Mouse (Mus musculus) liver, embryonic 14.5 days (tissue): ENCODE measurements around the gene Ager.

Experiments
- CTCF ChIP-seq: IDR thresholded peaks from 2 replicates; pipeline ENCODE4 v1.5.1; 2016; ENCODE audit warnings: antibody characterized with exemption, low read depth, control low read depth
- EP300 ChIP-seq: IDR thresholded peaks from 2 replicates; pipeline ENCODE4 v1.6.1; 2016; ENCODE audit warnings: antibody characterized with exemption, low read depth

DNA sequence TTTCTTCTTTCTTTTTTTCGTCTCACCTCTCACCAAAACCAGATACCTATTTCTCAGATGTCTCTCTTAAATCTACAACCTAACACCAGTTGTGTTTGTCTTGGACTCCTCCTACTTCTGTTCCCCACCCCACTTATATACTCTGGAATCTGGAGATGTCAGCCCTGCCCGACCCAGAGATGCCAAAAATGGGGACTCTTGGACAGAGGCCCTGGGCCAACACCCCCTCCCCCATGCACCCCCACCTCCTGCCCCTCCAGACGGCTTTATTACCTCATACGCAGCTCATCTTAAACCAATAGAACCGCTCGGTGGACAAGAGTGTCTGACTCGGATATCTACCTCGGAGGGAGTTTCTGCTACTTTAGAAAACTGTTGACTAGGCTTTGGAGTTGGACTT, 1.6 kb upstream of the Ager start:
- TF ChIP-seq CTCF (no peak), EP300 (no peak)
